Mouse (Mus musculus): ENCODE data around the gene Med26. TPM values are rescaled to one million over a fixed set of nuclear protein-coding genes. Genes with fewer than 3 reads are reported as not detected.

Gene Med26
- total RNA-seq, 1 experiment from 2014 or later: 10.0 TPM

GRCm38 (mm10) chr8:72547122-72547801 is 808 bp downstream of the Med26 start:
- DNase-seq: peak; percentile 11

- DNase-seq: no peak
These were observed 8.8 kb downstream of the Med26 start for GRCm38 (mm10) chr8:72539234-72539633.

- DNase-seq: no peak
These were observed 13.2 kb downstream of the Med26 start for GRCm38 (mm10) chr8:72534888-72535287.

GRCm38 (mm10) chr8:72532103-72532502 is 16.0 kb downstream of the Med26 start:
- no peak for DNase-seq

GRCm38 (mm10) chr8:72521888-72522287 is 26.2 kb downstream of the Med26 start:
- DNase-seq: no peak

GRCm38 (mm10) chr8:72517421-72517988 is 30.6 kb downstream of the Med26 start:
- DNase-seq: no peak

GRCm38 (mm10) chr8:72513158-72513557 is 34.9 kb downstream of the Med26 start:
- no peak for DNase-seq

- no peak for DNase-seq
These were observed 35.4 kb downstream of the Med26 start for GRCm38 (mm10) chr8:72512648-72513047.

GRCm38 (mm10) chr8:72507505-72507904 is 40.6 kb downstream of the Med26 start:
- no peak for DNase-seq

- no peak for DNase-seq
These were observed 43.3 kb downstream of the Med26 start for GRCm38 (mm10) chr8:72504637-72505314.

- DNase-seq: no peak
These were observed 43.9 kb downstream of the Med26 start for GRCm38 (mm10) chr8:72504137-72504536.

- DNase-seq: no peak
These were observed 47.5 kb downstream of the Med26 start for GRCm38 (mm10) chr8:72500521-72500931.

GRCm38 (mm10) chr8:72499521-72500284 is 48.4 kb downstream of the Med26 start:
- DNase-seq: no peak

GRCm38 (mm10) chr8:72498527-72498926 is 49.5 kb downstream of the Med26 start:
- no peak for DNase-seq

GRCm38 (mm10) chr8:72497911-72498310 is 50.2 kb downstream of the Med26 start:
- DNase-seq: no peak

- no peak for DNase-seq
These were observed 51.9 kb downstream of the Med26 start for GRCm38 (mm10) chr8:72496217-72496616.

GRCm38 (mm10) chr8:72495411-72496111 is 52.5 kb downstream of the Med26 start:
- no peak for DNase-seq

- no peak for DNase-seq
These were observed 54.7 kb downstream of the Med26 start for GRCm38 (mm10) chr8:72493381-72493780.

GRCm38 (mm10) chr8:72492622-72493081 is 55.4 kb downstream of the Med26 start:
- DNase-seq: peak; percentile 100

GRCm38 (mm10) chr8:72491680-72492621 is 56.1 kb downstream of the Med26 start, which contains the start of gene Slc35e1:
Gene Slc35e1 (minus strand): TSS chr8:72492614.
- peak; percentile 32 for DNase-seq

GRCm38 (mm10) chr8:72491017-72491416 is 57.1 kb downstream of the Med26 start:
- no peak for DNase-seq

All from adrenal gland, postnatal 25 days (tissue).